7 mouse cellular contexts compared by ENCODE assay signal in the genomic region with DNA sequence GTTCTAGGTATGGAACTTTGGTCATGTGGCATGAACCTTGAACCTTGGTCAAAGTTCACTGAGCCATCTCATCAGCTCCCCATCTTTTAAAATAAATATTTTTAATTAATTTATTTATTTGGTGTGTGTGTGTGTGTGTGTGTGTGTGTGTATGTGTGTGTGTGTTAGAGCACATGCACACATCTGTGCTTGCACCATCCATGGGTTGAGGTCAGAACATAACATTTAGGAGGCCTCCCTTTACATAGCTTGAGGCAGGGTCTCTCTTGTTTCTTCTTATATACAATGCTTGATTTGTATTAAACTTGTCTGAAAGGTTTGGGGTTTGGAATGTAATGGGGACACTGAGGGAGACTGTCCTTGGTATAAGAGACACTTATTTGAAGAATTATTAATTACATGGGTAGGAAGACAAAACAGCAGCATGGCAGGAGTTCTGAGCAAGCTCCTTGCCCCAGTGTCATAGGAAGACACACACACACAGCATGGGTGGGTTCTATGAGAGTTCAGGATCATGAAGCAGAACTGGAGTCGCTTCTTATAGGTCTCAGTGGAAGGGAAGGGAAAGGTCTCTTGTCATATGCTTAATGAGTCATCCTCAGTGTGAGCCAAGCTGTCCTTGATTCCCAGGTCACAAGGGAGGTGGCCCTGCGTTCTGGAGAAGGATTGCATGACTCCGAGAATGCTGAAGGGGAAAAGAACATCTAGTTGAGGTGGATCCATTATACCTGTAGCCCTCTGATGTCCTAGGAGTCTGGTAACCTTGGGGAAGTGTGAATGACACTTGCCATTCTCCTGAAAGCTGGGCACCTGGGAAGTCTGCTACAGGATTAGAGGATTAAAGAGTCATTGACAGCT. TPM values are rescaled to one million over a fixed set of nuclear protein-coding genes. Genes with fewer than 3 reads are reported as not detected.
DNase-seq lines count a peak whose midpoint lies in the region; ATAC-seq lines count a peak whose summit lies in the region.
"Not testable (repeated sequence)": the region's sequence is repeated elsewhere in the genome, so short reads cannot be mapped to it uniquely, and the experiment has no call there.

No protein-coding gene starts in this region.

- not testable (repeated sequence) for H3K9me3 ChIP-seq in heart, embryonic 13.5 days; hindbrain, embryonic 15.5 days; limb, embryonic 12.5 days; lung, embryonic 15.5 days

- H3K27ac ChIP-seq in heart, embryonic 13.5 days (replicated peaks); hindbrain, embryonic 15.5 days (replicated peaks); limb, embryonic 12.5 days; lung, embryonic 15.5 days: not testable (repeated sequence)

- not testable (repeated sequence) for H3K4me2 ChIP-seq in heart, embryonic 13.5 days; hindbrain, embryonic 15.5 days; limb, embryonic 12.5 days; lung, embryonic 15.5 days

- 27% methylated on average over 3 of the region's 3 CpGs for WGBS in heart, embryonic 13.5 days
- WGBS in hindbrain, embryonic 15.5 days, result 47% methylated on average over 3 of the region's 3 CpGs
- WGBS in limb, embryonic 12.5 days, result 42% methylated on average over 3 of the region's 3 CpGs
- 35% methylated on average over 3 of the region's 3 CpGs for WGBS in lung, embryonic 15.5 days

- not testable (repeated sequence) for H3K27me3 ChIP-seq in heart, embryonic 13.5 days (replicated peaks); hindbrain, embryonic 15.5 days; limb, embryonic 12.5 days; lung, embryonic 15.5 days

- H3K9ac ChIP-seq in heart, embryonic 13.5 days; hindbrain, embryonic 15.5 days; limb, embryonic 12.5 days (replicated peaks); lung, embryonic 15.5 days: not testable (repeated sequence)

- not testable (repeated sequence) for H3K36me3 ChIP-seq in heart, embryonic 13.5 days; hindbrain, embryonic 15.5 days; limb, embryonic 12.5 days; lung, embryonic 15.5 days

- not testable (repeated sequence) for H3K4me3 ChIP-seq in heart, embryonic 13.5 days; hindbrain, embryonic 15.5 days; limb, embryonic 12.5 days (replicated peaks); lung, embryonic 15.5 days

- ATAC-seq in erythroid progenitor cell, adult 5-6 weeks (replicated peaks; ENCODE audit: low FRiP score, poor library complexity, severe bottlenecking), result peak; percentile 50; the same call in 1 of the 2 replicates
- ATAC-seq in heart, embryonic 13.5 days (ENCODE audit: extremely low read depth, insufficient number of reproducible peaks, low FRiP score, low TSS enrichment), result peak; percentile 59
- ATAC-seq in hindbrain, embryonic 15.5 days (ENCODE audit: low FRiP score, low read depth), result peak; percentile 49
- peak; percentile 56; the same call in 1 of the 2 replicates for ATAC-seq in limb, embryonic 12.5 days (ENCODE audit: insufficient number of reproducible peaks, insufficient read depth, low FRiP score, low TSS enrichment, low read depth)
- 0 out of 2 replicates have a peak, but pooled peaks have one; percentile 39 for ATAC-seq in lung, embryonic 15.5 days (ENCODE audit: borderline replicate concordance, extremely low read depth, low FRiP score, low TSS enrichment)
- ATAC-seq in monocyte, adult 5-6 weeks (replicated peaks; ENCODE audit: insufficient number of reproducible peaks, low FRiP score, low TSS enrichment, poor library complexity, severe bottlenecking), result peak; percentile 58

- H3K4me1 ChIP-seq in heart, embryonic 13.5 days, result peaks cover 24% of the 10 kb centered on the region
- H3K4me1 ChIP-seq in hindbrain, embryonic 15.5 days (replicated peaks); limb, embryonic 12.5 days (replicated peaks); lung, embryonic 15.5 days: not testable (repeated sequence)

- DNase-seq in adrenal gland, adult 2 months, result peak; percentile 31

RNA-seq across cellular contexts. Expression of a gene that starts 9.9 kb away (rescaled TPM):
- total RNA-seq in adrenal gland, adult 2 months (2021), result 10 to 100 TPM; 19.9 to 33.7 TPM
- polyA plus RNA-seq in adrenal gland, adult 2 months (2012; rRNA removed), result 1.5 and 1.7 TPM in 2 replicates
- 226 and 296 TPM in 2 replicates for total RNA-seq in erythroid progenitor cell, adult 5-6 weeks (2015; ENCODE audit: low replicate concordance)
- total RNA-seq in erythroid progenitor cell, adult 5-6 weeks (2017; ENCODE audit: low replicate concordance), result 601 and 799 TPM in 2 replicates
- polyA plus RNA-seq in heart, embryonic 13.5 days (2015; fragmentation: Nextera tagmentation; extraction: Ambion mirVana), result 57.3 and 64.0 TPM in 2 replicates
- 39.6 and 40.6 TPM in 2 replicates for polyA plus RNA-seq in hindbrain, embryonic 15.5 days (2015; fragmentation: Nextera tagmentation; extraction: Ambion mirVana)
- 48.5 and 49.3 TPM in 2 replicates for polyA plus RNA-seq in limb, embryonic 12.5 days (2016; fragmentation: Nextera tagmentation; extraction: Ambion mirVana)
- polyA plus RNA-seq in lung, embryonic 15.5 days (2015; fragmentation: Nextera tagmentation; extraction: Ambion mirVana), result 56.9 and 57.4 TPM in 2 replicates
- 6.2 to 42.4 TPM (median 34.1 TPM) in 3 replicates for total RNA-seq in monocyte, adult 5-6 weeks (2017)

Comparison
In these comparisons a context has a peak if more than half of its experiments do, and no peak if none do; other contexts are left out.
1. RNA of a gene that starts 9.9 kb away (polyA plus RNA-seq): 57.3 to 64.0 TPM in heart, embryonic 13.5 days, 56.9 to 57.4 TPM in lung, embryonic 15.5 days, 48.5 to 49.3 TPM in limb, embryonic 12.5 days and 39.6 to 40.6 TPM in hindbrain, embryonic 15.5 days; 1.5 to 1.7 TPM in adrenal gland, adult 2 months; every median in the first group is over 10 times any median in the second.
2. Peak in every context shown above with its lines, with median percentiles within 50 percentile points of each other: ATAC-seq.